Mouse (Mus musculus) heart, adult 18-20 months (tissue): Measurements from ENCODE around the gene Cdk19. TPM values are rescaled to one million over a fixed set of nuclear protein-coding genes. Genes with fewer than 3 reads are reported as not detected.
"Not testable (repeated sequence)": the region's sequence is repeated elsewhere in the genome, so short reads cannot be mapped to it uniquely, and the experiment has no call there.

Experiments
- DNase-seq, 2 experiments: peaks; one replicate each; pipeline ENCODE4 v3.0.0; 2021 to 2022; ENCODE audit warnings: mixed read lengths in 1 of 2
- total RNA-seq, 2 experiments: library from RNA; stranded (reverse); gene quantifications; 2 replicates each; pipeline ENCODE4 v1.2.3; 2021

Cdk19 gene
- total RNA-seq, 2 experiments from 2014 or later, result 9.1 to 13.0 TPM

DNA sequence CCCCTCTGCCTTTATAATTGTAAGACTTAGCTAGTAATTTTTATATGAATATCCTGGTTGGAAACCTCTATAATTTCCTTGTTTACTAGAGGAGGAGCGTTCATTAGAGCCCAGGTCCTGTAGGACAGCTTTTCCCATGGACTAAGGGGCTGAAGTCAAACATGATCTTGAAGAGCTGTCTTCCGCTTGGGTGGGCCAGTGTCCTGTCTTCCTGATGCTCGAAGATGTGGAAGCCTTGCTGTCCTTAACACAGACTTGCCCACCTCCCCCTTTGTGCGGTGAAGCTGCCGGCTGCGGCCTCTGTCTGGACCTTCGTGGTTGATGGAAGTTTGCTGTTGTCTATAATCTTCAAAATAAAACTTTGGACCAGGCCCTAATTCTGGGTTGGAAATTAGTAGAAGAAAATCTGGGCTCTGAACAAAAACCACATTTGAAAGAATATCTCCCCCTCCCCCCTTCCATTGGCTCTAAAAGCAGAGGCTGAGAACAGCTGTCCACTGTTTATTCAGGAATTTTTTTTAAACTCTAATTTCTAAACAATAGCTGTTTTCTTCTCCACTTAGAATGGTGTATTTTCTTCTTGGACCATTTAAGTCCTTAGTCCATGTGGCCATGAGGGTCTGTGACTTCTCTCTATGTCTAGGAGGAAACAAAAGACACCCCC is 184.1 kb downstream of the Cdk19 start:
- DNase-seq, result no peak

DNA sequence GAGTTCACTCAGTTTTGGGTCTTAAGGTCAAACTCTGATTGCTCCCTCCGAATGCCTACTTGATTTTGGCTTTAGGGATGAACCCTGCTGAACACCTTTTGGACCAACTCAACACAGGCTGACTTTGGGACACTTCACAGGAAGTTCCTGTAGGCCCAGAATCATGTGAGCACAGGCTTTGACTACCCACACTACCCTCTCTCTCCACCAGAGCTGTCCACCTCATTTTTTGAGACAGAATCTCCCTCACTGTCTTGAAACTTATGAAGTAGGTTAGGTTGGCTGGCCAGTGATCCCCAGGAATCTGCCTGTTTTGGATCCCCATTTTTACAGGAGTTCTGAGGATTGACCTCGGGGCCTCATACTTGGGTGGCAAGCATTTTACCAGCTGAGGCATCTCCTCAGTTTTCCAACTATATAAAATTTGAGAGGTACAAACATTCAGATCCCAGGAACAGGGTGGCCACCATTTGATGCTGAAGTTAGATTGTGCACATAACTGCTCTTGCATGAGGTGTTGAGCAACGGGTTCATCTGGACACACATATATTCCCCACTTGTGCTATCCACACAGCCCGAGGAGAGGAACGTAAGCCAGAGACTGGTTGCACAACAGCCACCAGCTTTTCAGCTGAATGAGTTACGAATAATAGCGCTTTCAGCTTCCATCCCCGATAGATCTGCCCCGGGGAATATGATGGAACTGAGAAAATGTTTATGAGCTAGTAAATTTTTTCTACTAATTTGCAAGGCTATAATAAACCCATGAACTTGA is 184.9 kb downstream of the Cdk19 start:
- peak; percentile 41 to 47 for DNase-seq

DNA sequence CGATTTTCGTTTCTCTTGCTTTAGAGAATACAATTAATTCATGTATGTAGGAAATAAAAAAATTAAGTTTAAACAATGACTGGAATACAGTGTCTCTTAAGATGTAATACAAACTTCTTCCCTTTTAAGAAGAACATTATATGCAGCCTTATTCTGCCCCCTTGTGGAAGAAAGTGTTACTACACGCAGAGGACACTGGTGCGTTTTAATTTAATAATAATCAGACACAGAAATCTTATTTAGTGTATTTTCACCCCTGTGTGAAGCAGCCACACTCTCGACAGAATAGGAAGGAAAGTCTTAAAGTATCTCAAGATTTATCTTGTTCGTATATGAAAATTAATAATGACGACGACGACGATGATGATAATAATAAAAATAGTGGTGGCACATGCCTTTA is 185.6 kb downstream of the Cdk19 start:
- peak; percentile 67 to 87 for DNase-seq

- peak in 1 of 2 experiments; percentile 43 for DNase-seq
These were observed 186.3 kb downstream of the Cdk19 start for GRCm38 (mm10) chr10:40525616-40526155.

- no peak for DNase-seq
These were observed 187.0 kb downstream of the Cdk19 start for GRCm38 (mm10) chr10:40526301-40526761.

GRCm38 (mm10) chr10:40526986-40527385 is 187.6 kb downstream of the Cdk19 start:
- DNase-seq, result no peak

GRCm38 (mm10) chr10:40527573-40527972 is 188.2 kb downstream of the Cdk19 start:
- DNase-seq, result peak in 1 of 2 experiments; percentile 33

GRCm38 (mm10) chr10:40528668-40529067 is 189.3 kb downstream of the Cdk19 start:
- DNase-seq, result no peak

DNA sequence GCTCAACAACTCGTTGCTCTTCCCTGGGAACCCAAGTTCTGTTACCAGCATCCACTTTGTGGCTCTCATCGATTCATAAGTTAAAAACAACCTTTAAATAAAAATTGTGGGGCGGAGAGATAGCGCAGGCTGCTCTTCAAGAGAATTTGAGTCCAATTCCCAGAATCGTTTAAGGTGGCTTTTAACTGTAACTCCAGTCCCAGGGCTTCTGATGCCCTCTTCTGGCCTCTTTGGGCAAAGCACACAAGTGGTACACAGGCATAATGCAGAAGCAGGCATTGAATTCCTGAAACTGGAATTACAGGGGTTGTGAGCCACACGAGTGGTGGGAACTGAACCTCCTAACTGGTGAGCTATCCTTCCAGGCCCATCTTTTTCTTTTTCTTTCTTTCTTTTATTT is 190.3 kb downstream of the Cdk19 start:
- peak; percentile 32 to 60 for DNase-seq

GRCm38 (mm10) chr10:40530661-40531060 is 191.3 kb downstream of the Cdk19 start:
- no peak for DNase-seq

GRCm38 (mm10) chr10:40532586-40532985 is 193.2 kb downstream of the Cdk19 start:
- DNase-seq, result not testable (repeated sequence)

Other genes starting within 250 kb of the Cdk19 start
- 10 to 100 TPM; 18.8 to 21.7 TPM for gene Slc16a10, start 197.3 kb upstream of the Cdk19 start, total RNA-seq
- gene Rpf2, start 92.5 kb upstream of the Cdk19 start, total RNA-seq, result 10 to 100 TPM; 13.3 to 14.7 TPM
- 10 to 100 TPM; 19.9 to 28.8 TPM for gene Gtf3c6, start 81.5 kb upstream of the Cdk19 start, total RNA-seq
- gene Amd1, start 37.4 kb upstream of the Cdk19 start, total RNA-seq, result 100 to 1,000 TPM in 1 of 2 experiments, 10 to 100 TPM in 1; 97.9 to 132 TPM
- gene Slc22a16, start 230.8 kb downstream of the Cdk19 start, total RNA-seq, result not detected